Mouse (Mus musculus): Measurements from ENCODE around the gene Tcp11l1. TPM values are rescaled to one million over a fixed set of nuclear protein-coding genes. Genes with fewer than 3 reads are reported as not detected.

Tcp11l1 gene
- polyA plus RNA-seq, 1 experiment from 2014 or later: 52.2 TPM

DNA sequence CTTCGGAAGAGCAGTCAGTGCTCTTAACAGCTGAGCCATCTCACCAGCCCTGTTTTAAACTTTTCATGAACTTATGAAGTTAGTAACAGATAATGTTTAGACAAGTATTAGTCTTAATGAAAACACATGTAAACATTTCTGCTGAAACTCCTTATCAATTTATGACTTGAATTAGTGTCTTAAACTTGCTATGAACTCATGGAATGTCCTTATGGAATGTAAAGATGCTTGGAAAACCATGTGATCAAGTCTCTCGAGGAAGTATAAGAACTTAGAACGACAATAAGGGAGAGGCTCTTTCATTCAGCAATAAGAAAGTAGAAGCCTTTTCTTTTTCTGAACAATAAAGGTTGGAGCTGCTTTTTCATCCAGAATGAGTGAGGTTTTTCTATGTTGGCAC is 7.6 kb downstream of the Tcp11l1 start:
- Histone ChIP-seq H3K27ac (replicated peaks) (no peak overlapping the region), H3K36me3 (replicated peaks) (peaks cover 17% of the 10 kb centered on the region), H3K9me3 (no peaks in the 10 kb centered on the region), H3K4me3 (no peak overlapping the region), H3K4me1 (no peaks in the 10 kb centered on the region), H3K27me3 (replicated peaks; ENCODE audit: low read depth, poor library complexity, severe bottlenecking) (no peaks in the 10 kb centered on the region)
- no peak for DNase-seq (ENCODE audit: low spot score)
- 88% methylated on average over 3 of the region's 3 CpGs for WGBS

DNA sequence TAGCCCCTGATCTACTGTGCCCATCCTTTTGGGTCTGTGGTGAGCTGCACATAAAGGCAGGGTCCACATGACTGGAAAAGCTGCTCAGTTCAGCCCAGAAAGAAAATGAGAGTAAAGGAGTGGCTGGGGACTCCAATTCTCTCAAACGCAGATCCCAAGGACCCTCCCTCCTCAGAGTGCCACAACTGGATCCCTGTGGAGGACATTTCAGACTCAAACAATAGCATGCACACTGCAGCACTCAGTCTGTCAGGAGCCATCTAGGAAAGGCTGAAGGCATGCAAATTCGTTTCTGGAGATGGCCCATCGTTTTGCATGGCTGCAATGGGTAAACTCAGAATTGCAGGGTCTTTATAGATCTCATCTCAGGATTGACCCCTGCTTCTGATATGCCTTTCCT is 8.8 kb downstream of the Tcp11l1 start:
- Histone ChIP-seq H3K27ac (replicated peaks) (no peak overlapping the region), H3K4me1 (no peaks in the 10 kb centered on the region), H3K36me3 (replicated peaks) (peaks cover 17% of the 10 kb centered on the region), H3K9me3 (no peaks in the 10 kb centered on the region), H3K27me3 (replicated peaks; ENCODE audit: low read depth, poor library complexity, severe bottlenecking) (no peaks in the 10 kb centered on the region), H3K4me3 (no peak overlapping the region)
- WGBS: 79% methylated on average over 3 of the region's 3 CpGs
- no peak for DNase-seq (ENCODE audit: low spot score)

DNA sequence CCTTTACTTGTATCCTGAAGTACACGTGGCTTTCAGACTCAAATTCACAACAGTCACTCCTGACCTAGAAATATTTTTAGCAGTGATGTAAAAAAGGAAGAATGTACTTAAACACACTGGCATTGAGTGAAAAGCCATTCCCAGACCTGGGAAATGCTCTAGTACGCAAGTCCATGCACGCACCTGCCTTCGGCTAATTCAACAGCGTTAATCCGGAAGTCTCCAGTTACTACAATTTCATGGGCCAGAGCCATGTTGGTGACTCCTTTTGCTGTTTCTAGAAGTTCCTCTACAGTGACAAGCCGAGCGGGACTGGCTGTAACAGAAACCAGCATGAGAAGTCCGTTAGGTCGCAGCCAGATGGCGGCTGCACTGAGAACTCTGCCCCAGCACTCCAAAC is 12.3 kb downstream of the Tcp11l1 start:
- H3K9me3 ChIP-seq: no peaks in the 10 kb centered on the region
- H3K4me3 ChIP-seq: no peak overlapping the region
- H3K27ac ChIP-seq (replicated peaks): no peak overlapping the region
- H3K36me3 ChIP-seq (replicated peaks): peaks cover 16% of the 10 kb centered on the region
- H3K27me3 ChIP-seq (replicated peaks; ENCODE audit: low read depth, poor library complexity, severe bottlenecking): no peaks in the 10 kb centered on the region
- no peaks in the 10 kb centered on the region for H3K4me1 ChIP-seq
- 82% methylated on average over 11 of the region's 11 CpGs for WGBS
- peak; percentile 11 for DNase-seq (ENCODE audit: low spot score)

DNA sequence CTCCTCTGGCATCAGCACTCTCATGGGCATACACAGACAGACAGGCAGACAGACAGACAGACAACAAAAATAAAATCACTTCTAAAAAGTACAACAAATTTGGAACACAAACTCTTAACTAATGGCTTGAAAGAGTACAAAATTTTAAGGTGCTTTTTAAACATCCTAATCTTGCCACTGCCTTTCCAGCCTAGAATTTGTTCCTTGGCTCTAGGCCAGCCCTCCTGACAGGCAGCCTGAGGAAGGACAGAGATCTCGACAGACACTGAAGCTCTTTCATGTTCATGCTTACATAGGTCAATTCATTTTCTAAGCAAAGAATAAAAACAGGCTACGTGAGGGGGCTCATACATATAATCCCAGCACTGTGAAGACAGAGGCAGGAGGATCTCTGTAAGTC is 19.4 kb downstream of the Tcp11l1 start:
- Histone ChIP-seq H3K9me3 (no peaks in the 10 kb centered on the region), H3K4me3 (no peak overlapping the region), H3K36me3 (replicated peaks) (peaks cover 4% of the 10 kb centered on the region; the same call in 1 of the 2 replicates), H3K4me1 (no peaks in the 10 kb centered on the region), H3K27ac (replicated peaks) (no peak overlapping the region), H3K27me3 (replicated peaks; ENCODE audit: low read depth, poor library complexity, severe bottlenecking) (no peaks in the 10 kb centered on the region)
- no peak for DNase-seq (ENCODE audit: low spot score)
- 85% methylated on average over 2 of the region's 2 CpGs for WGBS

DNA sequence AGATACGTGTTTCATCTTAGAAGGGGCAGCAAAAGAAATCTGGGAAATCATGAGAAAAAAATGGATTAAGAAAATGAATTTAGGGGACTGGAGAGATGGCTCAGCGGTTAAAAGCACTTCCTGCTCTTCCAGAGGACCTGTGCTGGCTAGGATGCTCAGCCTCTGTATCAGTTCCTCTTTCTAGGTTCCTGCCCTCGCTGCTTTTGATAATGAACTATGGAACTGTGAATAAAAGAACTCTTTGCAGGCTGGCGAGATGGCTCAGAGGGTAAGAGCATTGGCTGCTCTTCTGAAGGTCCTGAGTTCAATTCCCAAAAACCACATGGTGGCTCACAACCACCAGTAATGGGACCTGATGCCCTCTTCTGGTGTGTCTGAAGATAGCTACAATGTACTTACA is 21.2 kb downstream of the Tcp11l1 start:
- 88% methylated on average over 4 of the region's 4 CpGs for WGBS
- Histone ChIP-seq H3K4me1 (no peaks in the 10 kb centered on the region), H3K27ac (replicated peaks) (no peak overlapping the region), H3K36me3 (replicated peaks) (no peaks in the 10 kb centered on the region), H3K27me3 (replicated peaks; ENCODE audit: low read depth, poor library complexity, severe bottlenecking) (no peaks in the 10 kb centered on the region), H3K9me3 (no peaks in the 10 kb centered on the region), H3K4me3 (no peak overlapping the region)
- no peak for DNase-seq (ENCODE audit: low spot score)

DNA sequence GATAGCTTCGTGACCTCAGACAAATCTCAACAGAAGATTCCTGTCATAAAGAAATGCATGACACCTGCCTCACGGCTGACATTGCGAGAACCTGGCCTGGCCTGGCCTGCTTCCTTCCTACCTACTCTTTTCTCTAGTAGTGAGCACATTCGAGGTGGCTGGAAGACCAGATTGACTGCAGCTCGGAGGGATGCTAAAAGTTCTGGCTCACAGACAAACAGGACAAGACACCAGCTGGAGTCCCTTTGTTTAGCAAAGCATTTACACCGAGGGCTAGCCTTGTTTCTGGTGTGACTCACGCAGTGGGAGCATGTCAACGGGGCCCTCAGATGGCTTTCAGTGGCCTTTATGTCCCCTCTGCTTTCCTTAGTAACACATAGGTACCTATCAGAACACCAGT is 23.2 kb downstream of the Tcp11l1 start:
- Histone ChIP-seq H3K4me1 (no peaks in the 10 kb centered on the region), H3K36me3 (replicated peaks) (peaks cover 8% of the 10 kb centered on the region), H3K4me3 (no peak overlapping the region), H3K9me3 (no peaks in the 10 kb centered on the region), H3K27ac (replicated peaks) (no peak overlapping the region), H3K27me3 (replicated peaks; ENCODE audit: low read depth, poor library complexity, severe bottlenecking) (no peaks in the 10 kb centered on the region)
- no peak for DNase-seq (ENCODE audit: low spot score)
- 85% methylated on average over 8 of the region's 8 CpGs for WGBS

DNA sequence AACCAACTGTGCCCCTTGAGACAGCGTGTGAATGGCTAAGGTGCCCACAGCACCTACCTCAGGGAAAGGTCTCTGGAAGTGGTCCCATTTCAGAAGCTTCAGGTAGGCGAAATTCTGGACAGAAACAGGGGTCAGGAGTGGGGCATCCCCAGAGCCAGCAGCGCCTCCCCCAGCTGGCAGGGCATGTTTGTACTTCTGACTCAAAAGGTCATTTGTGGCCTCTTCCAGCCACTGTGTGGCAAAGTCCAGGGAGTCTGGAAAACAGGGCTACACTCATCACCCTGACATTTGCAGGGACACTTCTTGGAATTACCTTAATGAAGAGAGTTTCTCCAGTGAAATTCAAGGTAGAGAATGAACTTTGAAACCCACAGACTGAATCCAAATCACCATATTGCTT is 23.6 kb downstream of the Tcp11l1 start:
- H3K4me3 ChIP-seq: no peak overlapping the region
- no peak overlapping the region for H3K27ac ChIP-seq (replicated peaks)
- no peaks in the 10 kb centered on the region for H3K27me3 ChIP-seq (replicated peaks; ENCODE audit: low read depth, poor library complexity, severe bottlenecking)
- peaks cover 12% of the 10 kb centered on the region for H3K36me3 ChIP-seq (replicated peaks)
- no peaks in the 10 kb centered on the region for H3K4me1 ChIP-seq
- H3K9me3 ChIP-seq: no peaks in the 10 kb centered on the region
- WGBS: 80% methylated on average over 3 of the region's 3 CpGs
- no peak for DNase-seq (ENCODE audit: low spot score)

DNA sequence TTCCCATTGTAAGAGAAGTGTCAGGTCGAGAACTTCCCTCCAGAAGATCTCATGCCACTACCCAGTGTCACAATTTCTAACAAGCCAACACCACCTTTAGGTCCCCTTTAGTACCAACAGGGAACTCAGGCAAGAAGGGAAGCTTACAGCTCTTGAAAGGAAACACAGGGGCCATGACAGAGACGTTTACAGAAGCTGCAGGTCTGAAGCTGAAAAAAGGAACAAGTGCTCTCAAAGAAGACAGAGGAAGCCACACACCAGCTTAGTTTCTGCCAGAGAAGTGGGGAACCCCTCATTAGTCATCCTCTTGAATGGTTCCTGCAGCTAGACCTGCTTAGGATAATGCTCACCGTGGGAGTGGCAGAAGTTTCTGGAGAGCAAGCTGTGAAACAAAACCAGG is 24.7 kb downstream of the Tcp11l1 start:
- Histone ChIP-seq H3K4me3 (no peak overlapping the region), H3K9me3 (no peaks in the 10 kb centered on the region), H3K27ac (replicated peaks) (no peak overlapping the region), H3K27me3 (replicated peaks; ENCODE audit: low read depth, poor library complexity, severe bottlenecking) (no peaks in the 10 kb centered on the region), H3K36me3 (replicated peaks) (peaks cover 15% of the 10 kb centered on the region), H3K4me1 (no peaks in the 10 kb centered on the region)
- WGBS: 75% methylated on average over 3 of the region's 3 CpGs
- DNase-seq (ENCODE audit: low spot score): no peak

DNA sequence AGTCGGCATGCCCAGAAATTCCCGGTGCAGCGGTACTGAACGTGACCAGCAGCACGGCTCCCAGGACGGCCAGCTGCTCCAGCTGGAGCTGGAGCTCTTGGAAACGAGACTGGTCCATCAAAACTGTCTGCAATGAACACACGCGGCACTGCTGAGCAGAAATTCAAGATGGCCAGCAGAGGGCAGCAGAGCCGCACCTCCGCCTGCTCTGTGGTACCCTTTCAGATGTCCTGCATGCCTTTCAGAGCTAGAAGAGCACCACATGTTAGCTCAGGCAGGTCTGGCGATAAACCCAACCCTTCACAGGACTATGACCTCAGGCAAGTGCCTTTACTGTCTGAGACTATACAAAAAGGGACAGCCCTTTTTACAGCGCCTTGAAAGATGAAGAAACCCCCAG is 26.6 kb downstream of the Tcp11l1 start:
- Histone ChIP-seq H3K27me3 (replicated peaks; ENCODE audit: low read depth, poor library complexity, severe bottlenecking) (no peaks in the 10 kb centered on the region), H3K27ac (replicated peaks) (no peak overlapping the region), H3K4me3 (no peak overlapping the region), H3K9me3 (no peaks in the 10 kb centered on the region), H3K4me1 (no peaks in the 10 kb centered on the region), H3K36me3 (replicated peaks) (peaks cover 30% of the 10 kb centered on the region)
- WGBS: 13% methylated on average over 13 of the region's 13 CpGs
- peak; percentile 88 for DNase-seq (ENCODE audit: low spot score)

DNA sequence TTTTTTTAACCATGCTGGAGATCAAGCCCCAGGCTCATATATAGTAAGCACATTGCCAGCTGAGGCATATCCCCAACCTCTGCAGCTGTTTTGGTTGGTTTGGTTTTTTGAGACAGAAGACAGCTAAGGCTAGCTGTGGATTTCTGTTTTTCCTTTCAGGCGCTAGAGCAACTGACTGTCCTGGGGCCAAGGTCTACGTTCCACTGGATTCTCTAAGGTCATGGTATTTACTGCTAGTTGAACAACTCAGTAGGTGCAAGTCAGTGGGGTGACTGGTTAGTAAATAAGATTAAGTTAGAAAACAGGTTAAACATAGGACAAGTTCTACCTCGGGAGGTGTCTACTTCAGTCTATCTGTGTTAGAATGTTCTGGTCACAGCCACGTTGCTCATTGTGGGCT is 27.2 kb downstream of the Tcp11l1 start:
- no peaks in the 10 kb centered on the region for H3K4me1 ChIP-seq
- no peak overlapping the region for H3K27ac ChIP-seq (replicated peaks)
- H3K27me3 ChIP-seq (replicated peaks; ENCODE audit: low read depth, poor library complexity, severe bottlenecking): no peaks in the 10 kb centered on the region
- no peaks in the 10 kb centered on the region for H3K9me3 ChIP-seq
- no peak for DNase-seq (ENCODE audit: low spot score)
- H3K4me3 ChIP-seq: no peak overlapping the region
- WGBS: 90% methylated on average over 4 of the region's 4 CpGs
- H3K36me3 ChIP-seq (replicated peaks): peaks cover 30% of the 10 kb centered on the region

DNA sequence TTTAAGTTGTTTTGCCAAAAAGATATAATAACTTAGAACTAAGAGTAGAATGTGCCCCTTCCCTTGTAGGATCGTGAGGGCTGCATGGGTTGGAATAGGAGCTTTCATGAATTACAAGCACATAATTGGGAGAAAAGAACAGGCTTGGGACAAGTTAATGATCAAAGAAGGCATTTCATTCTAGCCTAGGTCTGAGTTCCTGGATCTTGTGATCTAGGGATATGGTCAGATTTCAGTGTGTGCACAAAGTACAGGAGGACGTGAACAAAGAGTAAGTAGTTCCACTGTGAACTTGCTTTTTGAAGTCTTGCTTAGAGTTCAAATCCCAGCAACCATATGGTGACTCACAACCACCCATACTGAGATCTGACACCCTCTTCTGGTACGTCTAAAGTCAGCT is 34.6 kb downstream of the Tcp11l1 start:
- peaks cover 18% of the 10 kb centered on the region for H3K36me3 ChIP-seq (replicated peaks)

DNA sequence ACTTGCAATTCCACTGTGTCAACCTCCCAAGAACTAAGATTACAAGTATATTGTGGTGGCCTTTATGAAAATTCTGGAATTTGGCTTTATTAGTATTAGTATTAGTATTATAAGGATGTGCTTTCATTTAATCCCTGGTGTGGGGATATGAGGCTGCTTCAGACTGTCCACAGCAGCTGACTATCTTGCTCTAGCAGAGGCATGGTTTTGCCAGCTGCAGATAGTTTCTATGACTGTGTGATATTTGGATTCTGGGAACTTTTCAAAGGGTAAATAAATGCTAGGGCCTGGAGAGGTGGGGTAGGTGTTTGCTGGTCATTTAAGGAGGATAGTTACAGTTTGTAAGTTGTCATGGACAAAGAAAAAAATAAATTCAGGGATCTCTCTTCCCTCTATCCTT is 40.2 kb downstream of the Tcp11l1 start:
- DNase-seq (ENCODE audit: low spot score): no peak
- Histone ChIP-seq H3K4me1 (0 out of 2 replicates have a peak, but pooled peaks cover 3% of the 10 kb centered on the region), H3K9me3 (no peaks in the 10 kb centered on the region), H3K27ac (replicated peaks) (no peak overlapping the region), H3K4me3 (no peak overlapping the region), H3K27me3 (replicated peaks; ENCODE audit: low read depth, poor library complexity, severe bottlenecking) (no peaks in the 10 kb centered on the region), H3K36me3 (replicated peaks) (peaks cover 18% of the 10 kb centered on the region)

More for the DNA sequence above, 34.6 kb downstream of the Tcp11l1 start:
- Histone ChIP-seq H3K9me3 (no peaks in the 10 kb centered on the region), H3K27me3 (replicated peaks; ENCODE audit: low read depth, poor library complexity, severe bottlenecking) (no peaks in the 10 kb centered on the region), H3K27ac (replicated peaks) (no peak overlapping the region), H3K4me3 (no peak overlapping the region), H3K4me1 (0 out of 2 replicates have a peak, but pooled peaks cover 3% of the 10 kb centered on the region)
- WGBS: 78% methylated on average over 3 of the region's 3 CpGs
- DNase-seq (ENCODE audit: low spot score): no peak

DNA sequence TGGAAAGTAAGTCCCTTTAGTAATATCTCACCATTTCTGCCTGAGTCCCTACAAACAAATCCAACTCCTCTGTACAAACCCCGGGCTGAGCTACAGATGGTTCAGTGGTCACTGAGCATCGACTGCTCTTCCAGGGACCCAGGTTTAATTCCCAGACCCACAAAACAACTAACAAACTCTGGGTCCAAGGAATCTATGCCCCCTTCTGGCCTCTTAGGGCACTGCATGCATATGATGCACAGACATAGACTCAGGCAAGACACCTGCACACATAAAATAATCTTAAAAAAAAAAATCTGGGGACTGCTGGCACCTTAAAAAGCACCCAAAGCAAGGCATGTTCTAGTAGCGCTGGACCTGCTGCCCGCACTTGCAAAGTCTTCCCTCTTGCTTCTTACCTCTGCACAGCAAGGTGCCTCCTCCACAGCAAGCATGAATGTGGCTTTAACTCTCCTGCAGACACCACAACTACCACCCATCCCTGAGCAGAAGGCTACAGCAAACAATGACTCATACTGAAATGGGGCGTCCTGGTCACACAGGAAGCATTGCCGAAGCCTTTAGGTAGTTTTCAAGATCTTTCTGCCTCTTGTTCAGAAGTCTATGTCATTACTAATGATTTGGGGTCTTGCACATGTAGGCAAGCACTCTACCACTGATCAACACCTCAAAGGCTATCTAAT is 42.7 kb downstream of the Tcp11l1 start:
- Histone ChIP-seq H3K9me3 (no peaks in the 10 kb centered on the region), H3K27me3 (replicated peaks; ENCODE audit: low read depth, poor library complexity, severe bottlenecking) (no peaks in the 10 kb centered on the region), H3K36me3 (replicated peaks) (peaks cover 38% of the 10 kb centered on the region), H3K27ac (replicated peaks) (no peak overlapping the region), H3K4me1 (0 out of 2 replicates have a peak, but pooled peaks cover 3% of the 10 kb centered on the region), H3K4me3 (no peak overlapping the region)
- no peak for DNase-seq (ENCODE audit: low spot score)
- 84% methylated on average over 6 of the region's 6 CpGs for WGBS
